Mouse (Mus musculus): ENCODE results near the gene Gprc5d. TPM values are rescaled to one million over a fixed set of nuclear protein-coding genes. Genes with fewer than 3 reads are reported as not detected.

Gprc5d gene
- polyA plus RNA-seq, 1 experiment from 2014 or later: not detected

GRCm38 (mm10) chr6:135074405-135074947 lies 43.6 kb downstream of the Gprc5d start:
- DNase-seq (ENCODE audit: low spot score) (no peak), ATAC-seq (replicated peaks; ENCODE audit: low FRiP score) (no peak)
- Histone ChIP-seq H3K4me3 (ENCODE audit: low read depth, low read length) (no peak overlapping the region), H3K27ac (ENCODE audit: low read depth, low read length) (no peak overlapping the region), H3K36me3 (ENCODE audit: control insufficient read depth, insufficient read depth, low read length) (no peaks in the 10 kb centered on the region), H3K9me3 (ENCODE audit: control insufficient read depth, low read length) (no peaks in the 10 kb centered on the region), H3K9ac (ENCODE audit: low read length) (no peak overlapping the region), H3K4me1 (replicated peaks; ENCODE audit: control insufficient read depth, insufficient read depth, low read length) (no peaks in the 10 kb centered on the region), H3K4me2 (ENCODE audit: low read depth, low read length, severe bottlenecking) (no peak overlapping the region), H3K27me3 (ENCODE audit: control insufficient read depth, insufficient read depth, low read length) (no peaks in the 10 kb centered on the region)
- WGBS: 86% methylated on average over 6 of the region's 6 CpGs

GRCm38 (mm10) chr6:135070347-135070746 lies 47.7 kb downstream of the Gprc5d start:
- H3K4me3 ChIP-seq (ENCODE audit: low read depth, low read length): no peak overlapping the region
- no peaks in the 10 kb centered on the region for H3K27me3 ChIP-seq (ENCODE audit: control insufficient read depth, insufficient read depth, low read length)
- no peak overlapping the region for H3K4me2 ChIP-seq (ENCODE audit: low read depth, low read length, severe bottlenecking)
- no peak overlapping the region for H3K27ac ChIP-seq (ENCODE audit: low read depth, low read length)
- H3K9me3 ChIP-seq (ENCODE audit: control insufficient read depth, low read length): no peaks in the 10 kb centered on the region
- no peak overlapping the region for H3K9ac ChIP-seq (ENCODE audit: low read length)
- 81% methylated on average over 2 of the region's 2 CpGs for WGBS
- no peaks in the 10 kb centered on the region for H3K36me3 ChIP-seq (ENCODE audit: control insufficient read depth, insufficient read depth, low read length)
- no peak for DNase-seq (ENCODE audit: low spot score)
- peaks cover 6% of the 10 kb centered on the region for H3K4me1 ChIP-seq (replicated peaks; ENCODE audit: control insufficient read depth, insufficient read depth, low read length)
- ATAC-seq (replicated peaks; ENCODE audit: low FRiP score): no peak

GRCm38 (mm10) chr6:135069856-135070255 lies 48.2 kb downstream of the Gprc5d start:
- no peak for DNase-seq (ENCODE audit: low spot score)
- H3K4me3 ChIP-seq (ENCODE audit: low read depth, low read length): no peak overlapping the region
- no peak for ATAC-seq (replicated peaks; ENCODE audit: low FRiP score)
- no peak overlapping the region for H3K9ac ChIP-seq (ENCODE audit: low read length)
- H3K27me3 ChIP-seq (ENCODE audit: control insufficient read depth, insufficient read depth, low read length): no peaks in the 10 kb centered on the region
- no peaks in the 10 kb centered on the region for H3K36me3 ChIP-seq (ENCODE audit: control insufficient read depth, insufficient read depth, low read length)
- 79% methylated on average over 6 of the region's 6 CpGs for WGBS
- no peak overlapping the region for H3K4me2 ChIP-seq (ENCODE audit: low read depth, low read length, severe bottlenecking)
- H3K27ac ChIP-seq (ENCODE audit: low read depth, low read length): no peak overlapping the region
- peaks cover 6% of the 10 kb centered on the region for H3K4me1 ChIP-seq (replicated peaks; ENCODE audit: control insufficient read depth, insufficient read depth, low read length)
- H3K9me3 ChIP-seq (ENCODE audit: control insufficient read depth, low read length): no peaks in the 10 kb centered on the region

GRCm38 (mm10) chr6:135068221-135068620 lies 49.9 kb downstream of the Gprc5d start:
- H3K27ac ChIP-seq (ENCODE audit: low read depth, low read length): no peak overlapping the region
- no peak for DNase-seq (ENCODE audit: low spot score)
- H3K36me3 ChIP-seq (ENCODE audit: control insufficient read depth, insufficient read depth, low read length): no peaks in the 10 kb centered on the region
- no peaks in the 10 kb centered on the region for H3K9me3 ChIP-seq (ENCODE audit: control insufficient read depth, low read length)
- no peak overlapping the region for H3K4me2 ChIP-seq (ENCODE audit: low read depth, low read length, severe bottlenecking)
- H3K27me3 ChIP-seq (ENCODE audit: control insufficient read depth, insufficient read depth, low read length): peaks cover 4% of the 10 kb centered on the region; the same call in 1 of the 2 replicates
- H3K4me3 ChIP-seq (ENCODE audit: low read depth, low read length): no peak overlapping the region
- no peak for ATAC-seq (replicated peaks; ENCODE audit: low FRiP score)
- WGBS: 88% methylated on average over 4 of the region's 5 CpGs
- no peak overlapping the region for H3K9ac ChIP-seq (ENCODE audit: low read length)
- peaks cover 6% of the 10 kb centered on the region for H3K4me1 ChIP-seq (replicated peaks; ENCODE audit: control insufficient read depth, insufficient read depth, low read length)

GRCm38 (mm10) chr6:135066795-135067445 lies 51.2 kb downstream of the Gprc5d start:
- H3K4me2 ChIP-seq (ENCODE audit: low read depth, low read length, severe bottlenecking): peak overlapping the region; percentile 9; the same call in 1 of the 2 replicates
- no peaks in the 10 kb centered on the region for H3K9me3 ChIP-seq (ENCODE audit: control insufficient read depth, low read length)
- H3K27me3 ChIP-seq (ENCODE audit: control insufficient read depth, insufficient read depth, low read length): peaks cover 4% of the 10 kb centered on the region; the same call in 1 of the 2 replicates
- H3K4me3 ChIP-seq (ENCODE audit: low read depth, low read length): no peak overlapping the region
- no peak overlapping the region for H3K27ac ChIP-seq (ENCODE audit: low read depth, low read length)
- no peak; the same call in 1 of the 2 replicates for ATAC-seq (replicated peaks; ENCODE audit: low FRiP score)
- no peak overlapping the region for H3K9ac ChIP-seq (ENCODE audit: low read length)
- H3K4me1 ChIP-seq (replicated peaks; ENCODE audit: control insufficient read depth, insufficient read depth, low read length): peaks cover 6% of the 10 kb centered on the region
- 20% methylated on average over 6 of the region's 6 CpGs for WGBS
- H3K36me3 ChIP-seq (ENCODE audit: control insufficient read depth, insufficient read depth, low read length): no peaks in the 10 kb centered on the region
- no peak for DNase-seq (ENCODE audit: low spot score)

- Histone ChIP-seq H3K4me1 (replicated peaks; ENCODE audit: control insufficient read depth, insufficient read depth, low read length) (peaks cover 6% of the 10 kb centered on the region), H3K27ac (ENCODE audit: low read depth, low read length) (no peak within 1 kb of the TSS), H3K36me3 (ENCODE audit: control insufficient read depth, insufficient read depth, low read length) (no peaks in the 10 kb centered on the region), H3K9ac (ENCODE audit: low read length) (peak within 1 kb of the TSS; percentile 60), H3K4me3 (ENCODE audit: low read depth, low read length) (peak within 1 kb of the TSS; percentile 41), H3K4me2 (ENCODE audit: low read depth, low read length, severe bottlenecking) (peak within 1 kb of the TSS; percentile 69), H3K27me3 (ENCODE audit: control insufficient read depth, insufficient read depth, low read length) (peaks cover 4% of the 10 kb centered on the region; the same call in 1 of the 2 replicates), H3K9me3 (ENCODE audit: control insufficient read depth, low read length) (no peaks in the 10 kb centered on the region)
- DNase-seq (ENCODE audit: low spot score): peak; percentile 82
- peak; percentile 73 for ATAC-seq (replicated peaks; ENCODE audit: low FRiP score)
- WGBS: under 1% methylated on average over 44 of the region's 44 CpGs
These were observed 52.7 kb downstream of the Gprc5d start, which contains the start of gene Gprc5a for GRCm38 (mm10) chr6:135065236-135065957. TSS of gene Gprc5a (plus strand) at chr6:135065651.

- 61% methylated on average over 12 of the region's 12 CpGs for WGBS
- no peak overlapping the region for H3K4me2 ChIP-seq (ENCODE audit: low read depth, low read length, severe bottlenecking)
- H3K4me1 ChIP-seq (replicated peaks; ENCODE audit: control insufficient read depth, insufficient read depth, low read length): peaks cover 6% of the 10 kb centered on the region
- H3K4me3 ChIP-seq (ENCODE audit: low read depth, low read length): no peak overlapping the region
- no peaks in the 10 kb centered on the region for H3K9me3 ChIP-seq (ENCODE audit: control insufficient read depth, low read length)
- no peak overlapping the region for H3K9ac ChIP-seq (ENCODE audit: low read length)
- ATAC-seq (replicated peaks; ENCODE audit: low FRiP score) (no peak), DNase-seq (ENCODE audit: low spot score) (no peak)
- H3K36me3 ChIP-seq (ENCODE audit: control insufficient read depth, insufficient read depth, low read length): no peaks in the 10 kb centered on the region
- H3K27ac ChIP-seq (ENCODE audit: low read depth, low read length): no peak overlapping the region
- H3K27me3 ChIP-seq (ENCODE audit: control insufficient read depth, insufficient read depth, low read length): peaks cover 4% of the 10 kb centered on the region; the same call in 1 of the 2 replicates
These were observed 53.5 kb downstream of the Gprc5d start for GRCm38 (mm10) chr6:135064621-135065020.

- no peaks in the 10 kb centered on the region for H3K9me3 ChIP-seq (ENCODE audit: control insufficient read depth, low read length)
- ATAC-seq (replicated peaks; ENCODE audit: low FRiP score): no peak
- H3K9ac ChIP-seq (ENCODE audit: low read length): no peak overlapping the region
These were observed 57.4 kb downstream of the Gprc5d start for GRCm38 (mm10) chr6:135060728-135061127.

More at GRCm38 (mm10) chr6:135060728-135061127, 57.4 kb downstream of the Gprc5d start:
- Histone ChIP-seq H3K4me3 (ENCODE audit: low read depth, low read length) (no peak overlapping the region), H3K4me2 (ENCODE audit: low read depth, low read length, severe bottlenecking) (no peak overlapping the region), H3K27ac (ENCODE audit: low read depth, low read length) (no peak overlapping the region), H3K4me1 (replicated peaks; ENCODE audit: control insufficient read depth, insufficient read depth, low read length) (no peaks in the 10 kb centered on the region; the same call in 1 of the 2 replicates), H3K36me3 (ENCODE audit: control insufficient read depth, insufficient read depth, low read length) (no peaks in the 10 kb centered on the region), H3K27me3 (ENCODE audit: control insufficient read depth, insufficient read depth, low read length) (peaks cover 4% of the 10 kb centered on the region; the same call in 1 of the 2 replicates)
- DNase-seq (ENCODE audit: low spot score): no peak
- 91% methylated on average over 4 of the region's 4 CpGs for WGBS

Data from forebrain, embryonic 11.5 days (tissue).